Mouse (Mus musculus) liver, postnatal 0 days (tissue): ENCODE measurements around the gene Lrp1. TPM values are rescaled to one million over a fixed set of nuclear protein-coding genes. Genes with fewer than 3 reads are reported as not detected.

Experiments
- ATAC-seq: fragments of 200-750 bp; cut with Nextera tagmentation; 2 replicates; pipeline ENCODE4 v1.8.0; 2017; ENCODE audit warnings: mild to moderate bottlenecking, moderate library complexity
- DNase-seq: peaks from one replicate; pipeline ENCODE4 v3.0.0-alpha.2; 2016
- H3K27ac ChIP-seq: fragments of 300-500 bp; sonication (generic); 2 replicates; pipeline ENCODE4 v1.5.1; 2014; ENCODE audit warnings: antibody characterized with exemption, moderate library complexity, mild to moderate bottlenecking, low read depth
- H3K27me3 ChIP-seq: fragments of 300-500 bp; sonication (generic); 2 replicates; pipeline ENCODE4 v1.6.1; 2014; ENCODE audit warnings: low read length, control low read depth, mixed read lengths; ENCODE audit not compliant: insufficient read depth
- H3K36me3 ChIP-seq: fragments of 300-500 bp; sonication (generic); replicated peaks from 2 replicates; pipeline ENCODE4 v1.6.1; 2014; ENCODE audit warnings: mild to moderate bottlenecking, control low read depth, low read length, moderate library complexity, mixed read lengths; ENCODE audit not compliant: insufficient read depth
- H3K4me1 ChIP-seq: fragments of 300-500 bp; sonication (generic); 2 replicates; pipeline ENCODE4 v1.6.1; 2014; ENCODE audit warnings: antibody characterized with exemption, mild to moderate bottlenecking, control low read depth; ENCODE audit not compliant: insufficient read depth
- H3K4me2 ChIP-seq: fragments of 300-500 bp; sonication (generic); 2 replicates; pipeline ENCODE4 v1.6.1; 2014; ENCODE audit warnings: low read depth, mild to moderate bottlenecking, low read length, moderate library complexity, mixed read lengths
- H3K4me3 ChIP-seq: fragments of 300-500 bp; sonication (generic); 2 replicates; pipeline ENCODE4 v1.5.1; 2014; ENCODE audit warnings: low read depth, low read length
- H3K9ac ChIP-seq: fragments of 300-500 bp; sonication (generic); replicated peaks from 2 replicates; pipeline ENCODE4 v1.6.1; 2014; ENCODE audit warnings: mild to moderate bottlenecking, moderate library complexity
- H3K9me3 ChIP-seq: fragments of 300-500 bp; sonication (generic); 2 replicates; pipeline ENCODE4 v1.6.1; 2016; ENCODE audit warnings: mild to moderate bottlenecking, control low read depth, low read length, mixed read lengths
- CTCF ChIP-seq: sonication (generic); IDR thresholded peaks from 2 replicates; pipeline ENCODE4 v1.5.1; 2016; ENCODE audit warnings: antibody characterized with exemption, low read depth
- EP300 ChIP-seq: IDR thresholded peaks from 2 replicates; pipeline ENCODE4 v1.6.1; 2016; ENCODE audit warnings: antibody characterized with exemption, low read depth, mild to moderate bottlenecking
- WGBS: fragments of 180-500 bp; shearing (Covaris S2); extraction: QIAGEN DNeasy Blood & Tissue Kit; methylation state at CpG from one replicate; pipeline ENCODE4 v1.1.7; 2014; ENCODE audit not compliant: insufficient replicate concordance; 5-methylcytosine and 5-hydroxymethylcytosine counted together
- polyA plus RNA-seq: library from polyadenylated mRNA; unstranded; fragments of >200 nt; fragmentation: Nextera tagmentation; extraction: Ambion mirVana; gene quantifications from 2 replicates; pipeline ENCODE4 v1.2.1, GENCODE M21; 2015

Lrp1 gene
- polyA plus RNA-seq, 1 experiment from 2014 or later: 49.2 TPM

GRCm38 (mm10) chr10:127654970-127655579 lies 34.1 kb upstream of the Lrp1 start:
- Histone ChIP-seq H3K9me3 (no peaks in the 10 kb centered on the region), H3K27me3 (no peaks in the 10 kb centered on the region), H3K9ac (no peak overlapping the region), H3K4me1 (no peaks in the 10 kb centered on the region), H3K4me2 (no peak overlapping the region), H3K27ac (no peak overlapping the region), H3K36me3 (peaks cover 68% of the 10 kb centered on the region), H3K4me3 (no peak overlapping the region)
- DNase-seq (no peak), ATAC-seq (no peak)
- no peak for TF ChIP-seq CTCF
- no peak for TF ChIP-seq EP300
- WGBS: 54% methylated on average over 16 of the region's 16 CpGs

- H3K9ac ChIP-seq: no peak overlapping the region
- ATAC-seq (no peak), DNase-seq (no peak)
- H3K4me2 ChIP-seq: no peak overlapping the region
- no peaks in the 10 kb centered on the region for H3K4me1 ChIP-seq
- no peak overlapping the region for H3K4me3 ChIP-seq
- H3K36me3 ChIP-seq: peaks cover 68% of the 10 kb centered on the region
- H3K27ac ChIP-seq: 0 out of 2 replicates have a peak overlapping the region, but pooled peaks have one; percentile 16
- TF ChIP-seq CTCF (no peak), EP300 (no peak)
- WGBS: 75% methylated on average over 21 of the region's 21 CpGs
- no peaks in the 10 kb centered on the region for H3K9me3 ChIP-seq
- no peaks in the 10 kb centered on the region for H3K27me3 ChIP-seq
These were observed 32.1 kb upstream of the Lrp1 start for GRCm38 (mm10) chr10:127652906-127653638.

GRCm38 (mm10) chr10:127645791-127646190 lies 24.8 kb upstream of the Lrp1 start:
- H3K27me3 ChIP-seq: no peaks in the 10 kb centered on the region
- no peaks in the 10 kb centered on the region for H3K9me3 ChIP-seq
- ATAC-seq: no peak
- no peak overlapping the region for H3K4me2 ChIP-seq
- peaks cover 18% of the 10 kb centered on the region for H3K4me1 ChIP-seq
- H3K9ac ChIP-seq: no peak overlapping the region
- DNase-seq: no peak
- no peak overlapping the region for H3K27ac ChIP-seq
- 65% methylated on average over 2 of the region's 2 CpGs for WGBS
- no peak for TF ChIP-seq EP300
- no peak for TF ChIP-seq CTCF
- H3K36me3 ChIP-seq: peaks cover 21% of the 10 kb centered on the region
- no peak overlapping the region for H3K4me3 ChIP-seq

- H3K36me3 ChIP-seq: peaks cover 12% of the 10 kb centered on the region
- H3K9me3 ChIP-seq: no peaks in the 10 kb centered on the region
- DNase-seq: peak; percentile 83
- peak; percentile 35 for ATAC-seq
- peaks cover 18% of the 10 kb centered on the region for H3K4me1 ChIP-seq
- H3K4me2 ChIP-seq: peak overlapping the region; percentile 89
- peak overlapping the region; percentile 78 for H3K4me3 ChIP-seq
- peak overlapping the region; percentile 94 for H3K9ac ChIP-seq
- under 1% methylated on average over 25 of the region's 25 CpGs for WGBS
- H3K27me3 ChIP-seq: no peaks in the 10 kb centered on the region
- H3K27ac ChIP-seq: peak overlapping the region; percentile 98
- TF ChIP-seq CTCF: no peak
- TF ChIP-seq EP300: no peak
These were observed 22.7 kb upstream of the Lrp1 start for GRCm38 (mm10) chr10:127643553-127644238.

GRCm38 (mm10) chr10:127642772-127643552 lies 22.0 kb upstream of the Lrp1 start, which contains the start of gene Stat6:
Gene Stat6, plus strand, starts transcription at chr10:127642986.
- no peaks in the 10 kb centered on the region for H3K9me3 ChIP-seq
- TF ChIP-seq CTCF (no peak), EP300 (no peak)
- H3K4me3 ChIP-seq: peak within 1 kb of the TSS; percentile 78
- H3K4me2 ChIP-seq: peak within 1 kb of the TSS; percentile 89
- DNase-seq: peak; percentile 86
- H3K9ac ChIP-seq: peak within 1 kb of the TSS; percentile 94
- H3K36me3 ChIP-seq: peaks cover 5% of the 10 kb centered on the region
- peak; percentile 75 for ATAC-seq
- H3K27ac ChIP-seq: peak within 1 kb of the TSS; percentile 98
- H3K27me3 ChIP-seq: no peaks in the 10 kb centered on the region
- peaks cover 18% of the 10 kb centered on the region for H3K4me1 ChIP-seq
- 1% methylated on average over 37 of the region's 37 CpGs for WGBS
